Mouse (Mus musculus) lung, postnatal 0 days (tissue): Measurements from ENCODE around the gene Clmp.

Experiments used
- CTCF ChIP-seq: IDR thresholded peaks from 2 replicates; pipeline ENCODE4 v1.5.1; 2016; ENCODE audit warnings: antibody characterized with exemption, mild to moderate bottlenecking
- EP300 ChIP-seq: IDR thresholded peaks from 2 replicates; pipeline ENCODE4 v1.6.1; 2016; ENCODE audit warnings: antibody characterized with exemption, mild to moderate bottlenecking, control low read depth

DNA sequence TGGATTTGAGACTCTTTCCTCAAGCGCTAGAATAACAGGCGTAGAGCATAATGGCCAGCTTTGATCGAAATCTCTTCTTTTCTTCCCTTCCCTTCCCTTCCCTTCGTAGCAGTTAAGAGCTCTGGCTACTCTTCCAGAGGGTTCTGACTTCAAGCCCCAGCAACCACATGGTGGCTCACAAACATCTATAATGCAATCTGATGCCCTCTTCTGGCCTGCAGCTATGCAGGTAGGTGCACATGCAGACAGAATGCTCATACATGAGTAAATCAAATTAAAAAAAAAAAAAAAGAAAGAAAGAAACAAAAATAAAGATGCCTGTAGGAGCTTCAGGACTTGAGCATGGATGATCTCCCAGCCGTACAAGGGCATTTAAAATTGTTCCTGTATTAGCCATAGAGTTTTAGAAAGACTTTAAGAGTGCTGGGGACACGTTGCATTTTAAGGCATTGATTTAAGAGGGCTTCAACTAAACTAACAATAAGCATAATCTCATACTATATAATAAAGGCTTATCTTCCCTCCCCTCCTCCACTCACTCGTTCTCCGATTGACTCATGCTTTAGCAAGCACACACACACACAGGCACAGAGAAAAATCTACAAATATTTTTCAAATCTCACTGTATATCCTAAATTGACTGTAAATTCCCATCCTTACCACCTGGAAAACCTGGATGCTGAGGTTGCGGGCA is 79.3 kb downstream of the Clmp start:
- TF ChIP-seq EP300: no peak
- peak; percentile 54 for TF ChIP-seq CTCF
